Mouse (Mus musculus) CH12.LX (cell line): ENCODE results near the gene C1ra. TPM values are rescaled to one million over a fixed set of nuclear protein-coding genes. Genes with fewer than 3 reads are reported as not detected.
"Not testable (repeated sequence)": the region's sequence is repeated elsewhere in the genome, so short reads cannot be mapped to it uniquely, and the experiment has no call there.

Source experiments
- DNase-seq: peaks from one replicate; pipeline ENCODE4 v3.0.0-alpha.2; 2013; ENCODE audit errors: extremely low read depth
- H3K27ac ChIP-seq: 2 replicates; pipeline ENCODE4 v1.5.1; 2012; ENCODE audit warnings: low read depth, mild to moderate bottlenecking, control low read depth, moderate library complexity; ENCODE audit not compliant: insufficient read depth
- H3K27me3 ChIP-seq: replicated peaks from 2 replicates; pipeline ENCODE3; 2012; ENCODE audit warnings: inconsistent platforms
- H3K36me3 ChIP-seq, 2 experiments: replicated peaks in 1 of 2; 2 replicates each; pipeline versions ENCODE3 to v1.6.1; 2012; ENCODE audit warnings: inconsistent platforms in 1 of 2, low read length in 1 of 2, mild to moderate bottlenecking in 1 of 2, mixed read lengths in 1 of 2, moderate library complexity in 1 of 2; ENCODE audit not compliant: control insufficient read depth in 1 of 2, insufficient read depth in 1 of 2
- H3K4me1 ChIP-seq, 2 experiments: 2 replicates each; pipeline ENCODE4 v1.6.1; 2012; ENCODE audit warnings: inconsistent platforms in 1 of 2, moderate library complexity in 1 of 2; ENCODE audit not compliant: insufficient read depth in 2 of 2, control insufficient read depth in 1 of 2
- H3K4me2 ChIP-seq: 2 replicates; pipeline ENCODE4 v1.6.1; 2012; ENCODE audit warnings: low read depth, mild to moderate bottlenecking, control low read depth; ENCODE audit not compliant: poor library complexity, insufficient read depth, severe bottlenecking
- H3K4me3 ChIP-seq, 3 experiments: fragments of 150-350 bp in 1 of 3; sonication (generic) in 1 of 3; replicated peaks in 1 of 3; 2 replicates each; pipeline versions ENCODE3 to v1.5.1; 2011 to 2012; ENCODE audit warnings: low read depth in 2 of 3, low read length in 2 of 3, mild to moderate bottlenecking in 2 of 3, moderate library complexity in 2 of 3, control low read depth in 1 of 3, improper control_type of control experiment in 1 of 3, inconsistent platforms in 1 of 3, mixed read lengths in 1 of 3; ENCODE audit not compliant: poor library complexity in 1 of 3
- H3K79me2 ChIP-seq: replicated peaks from 2 replicates; pipeline ENCODE4 v1.6.1; 2012; ENCODE audit warnings: mild to moderate bottlenecking, moderate library complexity; ENCODE audit not compliant: control insufficient read depth, poor library complexity, insufficient read depth, severe bottlenecking; ENCODE audit errors: extremely low read depth
- H3K9ac ChIP-seq: 2 replicates; pipeline ENCODE4 v1.6.1; 2012; ENCODE audit warnings: low read depth, mild to moderate bottlenecking, control low read depth, moderate library complexity; ENCODE audit not compliant: insufficient read depth
- H3K9me3 ChIP-seq: replicated peaks from 2 replicates; pipeline ENCODE3; 2012; ENCODE audit warnings: low read length, inconsistent platforms, mixed read lengths
- ETS1 ChIP-seq: conservative IDR thresholded peaks from 2 replicates; pipeline ENCODE4 v1.6.1; 2012; ENCODE audit warnings: low read depth, mild to moderate bottlenecking, inconsistent platforms, low read length, improper control_type of control experiment, moderate library complexity
- HCFC1 ChIP-seq: IDR thresholded peaks from 2 replicates; pipeline ENCODE4 v1.6.1; 2012; ENCODE audit warnings: low read depth, mild to moderate bottlenecking, inconsistent platforms, low read length, improper control_type of control experiment
- JUN ChIP-seq: IDR thresholded peaks from 2 replicates; pipeline ENCODE4 v1.6.1; 2011; ENCODE audit warnings: low read depth, mild to moderate bottlenecking, low read length, improper control_type of control experiment, moderate library complexity; ENCODE audit not compliant: insufficient read depth
- NELFE ChIP-seq: IDR thresholded peaks from 2 replicates; pipeline ENCODE4 v1.6.1; 2011; ENCODE audit warnings: low read depth, low read length, improper control_type of control experiment
- NRF1 ChIP-seq: IDR thresholded peaks from 2 replicates; pipeline ENCODE4 v1.6.1; 2014; ENCODE audit warnings: low read depth, mild to moderate bottlenecking, inconsistent platforms, low read length, improper control_type of control experiment, moderate library complexity
- SMC3 ChIP-seq: IDR thresholded peaks from 2 replicates; pipeline ENCODE4 v1.6.1; 2011; ENCODE audit warnings: low read depth, low read length, improper control_type of control experiment
- USF2 ChIP-seq: conservative IDR thresholded peaks from 2 replicates; pipeline ENCODE4 v1.6.1; 2011; ENCODE audit warnings: low read depth, low read length, improper control_type of control experiment
- ZNF384 ChIP-seq: IDR thresholded peaks from 2 replicates; pipeline ENCODE4 v1.6.1; 2012; ENCODE audit warnings: low read depth, low read length, improper control_type of control experiment, inconsistent platforms
- dilution Hi-C: fragments of 300-500 bp; cut with MboI; formaldehyde crosslinking; loops from 2 replicates; pipeline ENCODE4 v1.14.3; 2020; ENCODE audit warnings: low sequenced_read_pairs; ENCODE audit not compliant: extremely low pct_unique_long_range_greater_than_20kb, extremely low pct_ligation_motif_present
- in situ Hi-C: fragments of 300-500 bp; cut with MboI; formaldehyde crosslinking; loops from 3 replicates; pipeline ENCODE4 v1.14.3; 2019; ENCODE audit warnings: low sequenced_read_pairs, low pct_ligation_motif_present, low pct_unique_long_range_greater_than_20kb, mixed read lengths
- polyA plus RNA-seq: library from polyadenylated mRNA; unstranded; fragments of >175 nt; gene quantifications from 2 replicates; pipeline ENCODE4 v1.2.1, GENCODE M21; 2012; ENCODE audit warnings: low read depth; ENCODE audit not compliant: insufficient read length
- total RNA-seq, 2 experiments: library from RNA; depleted of rRNA; stranded (reverse); fragments of 300-350 nt in 1 of 2; fragments of >200 nt in 1 of 2; gene quantifications; 2 replicates each; pipeline ENCODE4 v1.2.3; 2012 to 2014

Gene C1ra
- total and polyA plus RNA-seq, 3 experiments: 8.4 to 21.9 (median 19.8) TPM

- Histone ChIP-seq H3K4me3 (no peak overlapping the region), H3K9ac (no peak overlapping the region), H3K36me3 (peaks cover 0 to 5% of the 10 kb centered on the region in 2 experiments), H3K27ac (no peak overlapping the region), H3K4me2 (no peak overlapping the region), H3K79me2 (no peaks in the 10 kb centered on the region), H3K27me3 (no peaks in the 10 kb centered on the region), H3K4me1 (peaks cover 0 to 23% of the 10 kb centered on the region in 2 experiments; a peak in 2 of 4 replicates), H3K9me3 (no peaks in the 10 kb centered on the region)
- no peak for TF ChIP-seq NRF1
- TF ChIP-seq USF2: no peak
- no peak for TF ChIP-seq JUN
- TF ChIP-seq HCFC1: no peak
- dilution Hi-C loops: no loop called here
- in situ Hi-C loops: no loop called here
- DNase-seq: no peak
These were observed 3.9 kb upstream of the C1ra start for GRCm38 (mm10) chr6:124508292-124508691.

- in situ Hi-C loops, DNase-seq, H3K4me3 ChIP-seq, dilution Hi-C loops, H3K27me3 ChIP-seq, H3K4me2 ChIP-seq, H3K27ac ChIP-seq, H3K79me2 ChIP-seq, H3K9me3 ChIP-seq, H3K36me3 ChIP-seq, H3K9ac ChIP-seq: not testable (repeated sequence)
- H3K4me1 ChIP-seq: peaks cover 0 to 25% of the 10 kb centered on the region in 2 experiments; a peak in 2 of 4 replicates
These were observed 3.0 kb upstream of the C1ra start for GRCm38 (mm10) chr6:124509192-124509591.

- Histone ChIP-seq H3K36me3 (peaks cover 0 to 6% of the 10 kb centered on the region in 2 experiments), H3K27ac (no peak overlapping the region), H3K9me3 (no peaks in the 10 kb centered on the region), H3K4me1 (peaks cover 0 to 11% of the 10 kb centered on the region in 2 experiments; a peak in 2 of 4 replicates), H3K4me3 (no peak overlapping the region), H3K79me2 (no peaks in the 10 kb centered on the region), H3K9ac (no peak overlapping the region), H3K27me3 (no peaks in the 10 kb centered on the region), H3K4me2 (0 out of 2 replicates have a peak overlapping the region, but pooled peaks have one; percentile 4)
- DNase-seq: no peak
- TF ChIP-seq NELFE (no peak), ZNF384 (no peak), ETS1 (no peak), SMC3 (no peak)
- dilution Hi-C loops: no loop called here
- in situ Hi-C loops: no loop called here
These were observed 269 bp upstream of the C1ra start for GRCm38 (mm10) chr6:124511936-124512335.

- H3K79me2 ChIP-seq, DNase-seq, dilution Hi-C loops, H3K9me3 ChIP-seq, H3K27me3 ChIP-seq, H3K4me2 ChIP-seq, in situ Hi-C loops, H3K9ac ChIP-seq, H3K4me1 ChIP-seq, H3K27ac ChIP-seq, H3K4me3 ChIP-seq: not testable (repeated sequence)
- peaks cover 0 to 26% of the 10 kb centered on the region in 2 experiments for H3K36me3 ChIP-seq
These were observed 5.5 kb downstream of the C1ra start for GRCm38 (mm10) chr6:124517733-124518132.

- DNase-seq, H3K79me2 ChIP-seq, H3K4me2 ChIP-seq, H3K9me3 ChIP-seq, in situ Hi-C loops, dilution Hi-C loops, H3K9ac ChIP-seq, H3K27ac ChIP-seq, H3K4me3 ChIP-seq, H3K4me1 ChIP-seq, H3K27me3 ChIP-seq: not testable (repeated sequence)
- H3K36me3 ChIP-seq: peaks cover 0 to 25% of the 10 kb centered on the region in 2 experiments
These were observed 9.9 kb downstream of the C1ra start for GRCm38 (mm10) chr6:124522082-124522481.
